Mouse (Mus musculus): ENCODE results near the gene Smg9.

Smg9 gene

GRCm38 (mm10) chr7:24439891-24440290 is 40.5 kb downstream of the Smg9 start:
- no peak for DNase-seq (ENCODE audit: low read depth in 1 of 2, low spot score in 2 of 2)

GRCm38 (mm10) chr7:24441785-24442184 is 42.4 kb downstream of the Smg9 start:
- peak in 1 of 2 experiments; percentile 75 for DNase-seq (ENCODE audit: low read depth in 1 of 2, low spot score in 2 of 2)

DNA sequence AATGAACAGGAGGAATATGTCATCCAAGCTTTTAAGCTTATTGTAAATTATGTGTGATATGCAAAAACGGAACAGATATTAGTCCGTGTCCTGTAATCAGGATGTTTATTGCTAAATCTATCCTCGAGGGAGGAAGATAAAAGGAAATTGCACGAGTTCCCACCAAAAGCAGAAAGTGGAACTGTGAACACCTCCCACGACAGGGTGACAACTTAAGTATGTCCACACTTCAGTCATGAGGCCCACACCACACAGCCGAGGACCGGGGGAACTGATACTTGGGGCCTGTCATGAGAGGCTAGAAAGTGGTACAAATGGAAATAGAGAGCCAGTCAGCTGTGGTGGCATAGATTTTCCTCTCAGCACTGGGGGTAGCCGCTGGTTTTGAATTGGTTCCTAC is 42.9 kb downstream of the Smg9 start:
- DNase-seq (ENCODE audit: low read depth in 1 of 2, low spot score in 2 of 2) = peak; percentile 83 to 84

GRCm38 (mm10) chr7:24445266-24445926 is 46.0 kb downstream of the Smg9 start:
- peak; percentile 77 to 80 for DNase-seq (ENCODE audit: low read depth in 1 of 2, low spot score in 2 of 2)

DNA sequence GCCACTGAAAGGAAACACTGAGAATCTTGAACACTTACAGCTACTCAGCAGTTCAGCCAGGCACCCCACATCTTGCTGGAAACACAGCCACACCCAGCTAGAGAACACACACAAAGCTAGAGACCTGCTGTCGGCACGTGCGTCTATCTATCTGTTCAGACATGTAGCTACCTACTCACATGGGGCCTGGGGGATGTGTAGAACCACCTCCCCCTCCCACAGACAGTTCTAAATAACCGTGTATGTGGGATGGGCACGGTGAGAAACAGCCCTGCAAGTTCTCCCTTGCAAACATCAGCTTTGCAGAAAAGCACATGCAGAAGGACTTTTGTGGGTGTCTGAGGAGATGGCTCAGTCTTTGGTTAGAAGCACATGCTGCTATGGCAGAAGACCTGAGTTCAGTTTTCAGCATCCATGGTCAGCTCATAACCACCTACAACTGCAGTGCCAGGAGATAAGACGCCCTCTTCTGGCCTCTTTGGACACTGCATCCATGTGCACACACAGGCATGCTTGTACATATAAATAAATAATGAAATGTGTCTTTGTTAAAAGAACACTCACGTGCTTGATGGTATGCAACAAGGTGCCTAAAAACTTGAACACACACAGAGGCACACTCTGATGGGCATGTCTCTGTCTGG is 47.4 kb downstream of the Smg9 start:
- DNase-seq (ENCODE audit: low read depth in 1 of 2, low spot score in 2 of 2) = no peak

DNA sequence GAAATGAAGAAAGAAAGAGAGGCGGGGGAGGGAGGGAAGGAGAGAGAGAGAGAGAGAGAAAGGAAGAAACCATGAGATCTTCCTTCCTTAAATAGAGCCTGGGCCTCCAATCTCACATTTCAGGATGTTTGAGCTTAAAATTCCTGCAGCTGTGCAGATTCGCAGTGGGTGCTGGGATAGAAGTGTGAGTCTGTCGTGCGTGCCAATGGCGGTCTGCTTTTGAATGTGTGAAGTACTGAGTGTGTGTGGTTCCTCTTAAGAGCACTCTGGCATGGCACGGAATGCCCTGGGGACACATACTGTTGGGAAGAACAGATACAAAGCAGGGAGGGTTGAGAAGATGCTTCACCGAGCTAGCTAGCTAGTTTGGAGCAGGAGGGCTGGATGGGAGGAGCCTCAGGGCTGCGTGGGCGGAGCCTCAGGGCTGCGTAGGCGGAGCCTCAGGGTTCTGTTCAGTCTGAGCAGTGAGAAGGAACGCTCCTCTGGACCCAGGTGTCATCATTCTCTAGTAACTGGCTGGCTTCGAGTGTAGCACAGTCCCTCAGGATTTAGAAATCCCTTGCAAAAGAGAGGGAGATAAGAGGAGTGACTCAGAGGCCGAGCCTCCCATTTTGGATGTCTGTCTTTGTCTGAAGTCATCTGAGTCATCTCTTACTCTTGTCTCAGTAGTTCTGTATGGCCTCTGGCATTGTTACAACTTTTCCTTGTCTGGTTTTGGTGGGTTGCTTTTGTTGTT is 49.5 kb downstream of the Smg9 start:
- no peak for DNase-seq (ENCODE audit: low read depth in 1 of 2, low spot score in 2 of 2)

GRCm38 (mm10) chr7:24450585-24451017 is 51.2 kb downstream of the Smg9 start:
- DNase-seq (ENCODE audit: low read depth in 1 of 2, low spot score in 2 of 2) = no peak

DNA sequence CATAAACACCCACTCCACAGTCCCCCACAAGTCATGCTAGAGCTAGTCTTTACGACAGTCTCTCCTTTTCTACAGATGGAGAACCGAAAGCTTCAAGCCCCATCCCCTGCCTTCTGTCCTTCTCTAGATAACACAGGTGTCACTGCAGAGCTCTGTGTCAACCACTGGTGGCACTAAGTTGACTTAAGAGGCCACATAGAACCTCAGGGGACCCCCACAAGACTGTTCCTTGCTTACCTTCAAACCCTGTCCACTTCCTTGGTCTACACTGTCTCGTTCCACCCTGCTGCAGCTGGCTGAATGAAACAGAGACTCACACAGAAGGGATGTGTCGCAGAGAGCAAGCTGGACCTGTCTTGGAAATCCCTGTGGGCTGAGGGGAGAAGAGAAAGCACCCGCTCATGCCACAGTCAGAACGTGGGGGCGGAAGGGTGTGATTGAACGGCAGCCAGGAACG is 52.5 kb downstream of the Smg9 start, which contains the start of gene Irgc1:
TSS of gene Irgc1 (minus strand) at position 443 of the 457 bp plus-strand sequence.
- no peak for DNase-seq (ENCODE audit: low read depth in 1 of 2, low spot score in 2 of 2)

DNA sequence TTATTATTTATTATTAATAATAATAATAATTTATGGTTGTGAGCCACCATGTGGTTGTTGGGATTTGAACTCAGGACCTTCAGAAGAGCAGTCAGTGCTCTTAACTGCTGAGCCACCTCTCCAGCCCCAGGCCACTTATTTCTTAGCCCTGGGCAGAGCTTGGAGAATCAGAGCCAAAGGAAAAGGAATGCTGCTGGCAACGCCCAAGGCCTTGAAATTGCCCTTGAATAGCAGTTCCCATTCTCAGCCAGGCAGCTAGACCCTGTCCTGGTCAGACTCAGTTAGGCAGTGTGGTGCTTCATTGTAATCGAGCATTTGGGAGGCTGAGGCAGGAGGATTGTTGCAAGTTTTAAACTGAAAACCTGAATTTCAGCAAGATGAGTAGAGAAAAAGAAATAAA is 54.8 kb downstream of the Smg9 start:
- no peak for DNase-seq (ENCODE audit: low read depth in 1 of 2, low spot score in 2 of 2)

DNA sequence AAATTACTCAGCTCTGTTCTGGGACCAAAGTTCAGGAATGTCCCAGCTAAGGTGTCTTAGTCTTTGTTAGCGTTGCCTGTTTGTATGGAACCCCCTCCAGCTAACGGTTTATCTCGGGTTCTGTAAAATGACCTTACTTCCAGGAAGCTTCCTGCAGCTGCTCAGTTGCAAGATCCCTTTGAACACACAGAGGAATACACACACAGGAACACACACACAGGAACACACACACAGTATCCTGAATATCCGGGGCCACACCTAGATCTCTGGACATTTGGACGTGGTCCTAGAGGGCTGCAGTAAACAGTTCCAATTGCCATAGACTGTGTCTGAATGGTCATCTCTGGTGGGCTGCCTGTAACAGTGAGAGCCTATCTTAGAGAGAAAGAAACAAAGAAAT is 56.3 kb downstream of the Smg9 start:
- no peak for DNase-seq (ENCODE audit: low read depth in 1 of 2, low spot score in 2 of 2)

DNA sequence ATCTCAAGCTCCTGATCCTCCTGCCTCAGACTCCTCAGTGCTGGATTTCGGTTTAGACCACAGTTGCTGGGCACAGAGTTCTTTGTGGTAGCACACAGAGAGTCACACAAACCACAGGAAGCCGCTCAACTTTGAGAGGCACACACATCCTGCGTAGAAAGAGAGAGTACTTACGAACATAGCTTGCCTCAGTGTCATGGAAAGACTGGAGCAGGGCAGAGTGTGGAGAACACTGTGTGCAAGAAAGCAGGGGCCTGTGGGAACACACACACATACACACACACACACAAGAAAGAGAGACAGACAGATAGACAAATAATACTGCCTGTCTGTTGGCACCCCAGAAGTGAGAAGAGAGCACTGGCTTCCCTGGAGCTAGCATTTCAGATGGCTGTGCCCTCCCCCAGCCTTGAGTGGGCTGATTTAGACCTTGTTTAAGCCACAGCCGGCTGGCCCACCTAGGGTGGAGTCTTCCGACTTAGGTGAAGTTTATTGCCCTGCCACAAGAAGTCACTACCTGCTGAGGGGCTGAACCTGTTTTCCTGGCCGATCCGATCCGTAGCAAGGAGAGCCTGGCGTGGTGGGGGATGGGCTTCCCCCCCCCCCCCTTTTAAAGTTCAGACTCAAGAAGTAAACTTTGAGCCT is 58.4 kb downstream of the Smg9 start:
- peak in 1 of 2 experiments; percentile 40 for DNase-seq (ENCODE audit: low read depth in 1 of 2, low spot score in 2 of 2)

DNA sequence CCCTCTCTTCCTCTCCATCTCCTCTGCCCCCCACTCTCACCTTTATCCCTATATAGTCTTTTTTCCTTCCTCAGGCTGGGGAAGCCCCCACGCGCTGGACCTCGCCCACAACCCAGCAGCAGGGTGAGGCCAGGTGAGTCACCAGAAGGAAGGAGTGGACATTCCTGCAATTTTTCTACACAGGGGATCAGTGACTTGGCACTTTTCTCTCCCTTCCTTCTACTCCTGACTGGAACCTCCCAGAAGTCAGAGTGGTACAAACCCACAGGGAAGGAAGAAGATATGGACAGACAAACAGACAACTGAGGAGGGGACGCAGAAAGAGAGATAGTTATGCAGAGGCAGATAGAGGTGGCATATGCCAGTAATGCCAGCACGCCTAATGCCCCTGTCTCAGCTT is 60.0 kb downstream of the Smg9 start:
- no peak for DNase-seq (ENCODE audit: low read depth in 1 of 2, low spot score in 2 of 2)

GRCm38 (mm10) chr7:24459843-24460242 is 60.4 kb downstream of the Smg9 start:
- peak; percentile 65 to 71 for DNase-seq (ENCODE audit: low read depth in 1 of 2, low spot score in 2 of 2)

DNA sequence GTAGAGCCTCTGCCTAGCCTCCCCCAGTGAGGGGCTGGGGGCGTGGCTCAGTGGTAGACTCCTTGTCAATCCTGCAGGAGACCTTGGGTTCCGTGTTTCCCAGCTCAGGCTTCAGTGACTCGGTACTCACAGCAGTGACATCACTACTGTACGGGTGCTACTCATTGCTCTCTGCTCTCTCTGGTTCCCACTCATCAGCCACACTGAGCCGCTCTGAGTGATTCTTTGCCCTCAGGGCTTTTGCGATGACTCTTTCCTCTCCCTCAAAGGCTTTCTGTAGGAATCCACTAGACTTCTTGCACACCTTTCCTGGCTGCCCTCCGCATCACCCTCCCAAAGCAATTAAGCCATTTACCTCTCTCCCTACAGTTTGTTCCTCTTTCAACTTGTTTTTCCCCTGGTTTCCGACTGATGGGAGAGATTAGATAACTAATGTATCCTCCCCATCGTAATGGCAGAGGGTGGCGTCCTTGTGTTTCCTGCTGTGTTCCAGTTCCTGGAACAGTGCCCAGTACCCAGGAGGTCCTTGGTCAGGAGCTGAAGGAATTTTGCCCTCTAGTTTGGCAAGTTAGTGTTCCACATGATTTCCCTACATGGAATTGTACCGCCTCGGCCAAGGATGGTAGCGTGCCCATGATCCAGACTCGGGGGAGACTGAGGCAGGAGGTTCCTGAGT is 62.1 kb downstream of the Smg9 start:
- peak in 1 of 2 experiments; percentile 48 for DNase-seq (ENCODE audit: low read depth in 1 of 2, low spot score in 2 of 2)

DNA sequence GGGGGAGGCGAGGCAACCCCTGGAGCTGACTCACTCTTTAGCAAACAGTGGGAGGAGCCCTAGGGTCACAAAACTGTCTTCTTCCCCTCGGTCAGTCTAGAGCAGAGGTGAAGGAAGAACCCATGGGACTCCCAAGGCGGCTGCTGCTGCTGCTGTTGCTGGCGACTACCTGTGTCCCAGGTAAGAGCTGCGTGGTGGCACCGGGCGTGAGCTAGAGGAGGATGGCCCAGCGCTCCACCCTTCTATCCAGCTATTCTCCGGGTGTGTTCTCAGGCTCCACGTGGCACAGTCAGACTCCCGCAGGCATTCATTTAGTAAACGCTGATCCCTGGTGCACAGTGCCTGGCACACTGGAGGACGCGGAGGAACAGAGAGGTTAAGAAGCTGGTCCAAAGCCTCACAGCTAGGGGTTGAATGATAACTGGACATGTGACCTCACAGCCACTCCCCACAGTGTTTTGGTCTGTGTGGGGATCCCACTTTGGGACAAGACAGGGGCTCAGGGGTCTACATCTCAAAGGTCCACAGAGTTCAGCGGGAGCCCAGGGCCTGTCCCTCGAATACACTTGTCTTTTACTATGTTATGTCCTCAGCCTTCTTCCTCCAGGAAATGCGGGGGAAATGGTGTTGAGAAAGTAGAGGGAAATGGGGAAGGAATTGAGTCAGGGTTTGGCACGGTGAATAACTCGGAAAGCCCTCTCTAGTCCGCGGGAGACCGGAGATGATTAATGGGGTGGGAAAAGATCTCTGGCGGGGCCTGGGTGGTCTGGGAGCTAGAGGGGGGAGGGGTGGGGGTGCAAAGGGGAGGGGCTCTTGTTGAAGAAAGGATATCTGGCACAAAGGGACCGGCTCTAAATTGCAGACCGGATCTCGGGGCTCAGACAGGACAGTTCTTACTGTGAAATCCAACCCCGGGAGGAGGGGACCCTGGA is 63.2 kb downstream of the Smg9 start, which contains the start of gene Plaur:
TSS of gene Plaur (plus strand) at position 97 of the 932 bp plus-strand sequence.
- DNase-seq (ENCODE audit: low read depth in 1 of 2, low spot score in 2 of 2) = peak in 1 of 2 experiments; percentile 76

DNA sequence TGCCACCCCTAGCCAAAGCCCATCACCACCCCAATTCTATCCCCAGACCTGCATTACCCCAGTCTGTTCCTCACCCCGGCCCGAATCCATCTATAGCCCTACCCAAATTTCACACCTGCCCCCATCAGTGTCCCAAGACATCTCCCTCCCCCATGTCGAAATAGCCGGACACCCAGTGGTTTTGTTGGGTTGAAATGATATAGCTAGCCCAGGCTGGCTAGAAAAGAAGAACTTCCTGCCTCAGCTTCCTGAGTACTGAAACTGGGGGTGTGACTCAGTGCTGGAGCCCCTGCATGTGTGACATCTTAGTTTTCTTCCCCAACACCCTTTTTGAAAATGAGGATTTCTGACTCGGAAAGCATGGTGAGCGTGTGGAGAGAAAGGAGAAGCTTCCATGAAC is 67.4 kb downstream of the Smg9 start:
- DNase-seq (ENCODE audit: low read depth in 1 of 2, low spot score in 2 of 2) = no peak

GRCm38 (mm10) chr7:24467886-24468285 is 68.5 kb downstream of the Smg9 start:
- no peak for DNase-seq (ENCODE audit: low read depth in 1 of 2, low spot score in 2 of 2)

DNA sequence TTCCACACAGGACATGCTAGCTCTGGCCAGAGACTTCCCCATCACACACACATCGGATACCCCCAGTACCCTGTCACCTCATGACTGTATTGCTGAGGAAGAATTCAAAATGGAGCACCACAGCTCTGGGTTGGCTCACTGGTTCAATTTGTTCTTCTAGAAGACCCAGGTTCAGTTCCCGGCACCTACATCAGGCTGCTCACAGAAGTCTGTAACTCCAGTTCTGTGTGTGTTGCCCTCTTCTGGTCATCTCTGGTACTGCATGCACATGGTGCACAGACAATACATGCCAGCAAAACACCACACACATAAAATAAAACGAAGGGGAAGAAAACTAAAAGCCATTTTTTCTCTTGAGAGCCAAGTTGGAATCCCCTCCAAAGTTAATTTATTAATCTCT is 69.7 kb downstream of the Smg9 start:
- DNase-seq (ENCODE audit: low read depth in 1 of 2, low spot score in 2 of 2) = peak in 1 of 2 experiments; percentile 61

- no peak for DNase-seq (ENCODE audit: low read depth in 1 of 2, low spot score in 2 of 2)
These were observed 70.9 kb downstream of the Smg9 start for GRCm38 (mm10) chr7:24470356-24470755.
